Mouse (Mus musculus) thymus, adult 2 months (tissue): ENCODE data around the gene Prmt1.

Source experiments
- CTCF ChIP-seq: fragments of 200-500 bp; IDR thresholded peaks from 2 replicates; pipeline ENCODE4 v1.5.1; 2012; ENCODE audit warnings: mild to moderate bottlenecking, control low read depth, low read length, moderate library complexity, borderline replicate concordance; ENCODE audit not compliant: control insufficient read depth, poor library complexity, insufficient read depth; ENCODE audit errors: extremely low read depth
- POLR2A ChIP-seq: fragments of 200-500 bp; IDR thresholded peaks from 2 replicates; pipeline ENCODE4 v1.6.1; 2012; ENCODE audit warnings: mild to moderate bottlenecking, low read length, control low read depth, moderate library complexity; ENCODE audit not compliant: control insufficient read depth, poor library complexity, insufficient read depth; ENCODE audit errors: extremely low read depth

DNA sequence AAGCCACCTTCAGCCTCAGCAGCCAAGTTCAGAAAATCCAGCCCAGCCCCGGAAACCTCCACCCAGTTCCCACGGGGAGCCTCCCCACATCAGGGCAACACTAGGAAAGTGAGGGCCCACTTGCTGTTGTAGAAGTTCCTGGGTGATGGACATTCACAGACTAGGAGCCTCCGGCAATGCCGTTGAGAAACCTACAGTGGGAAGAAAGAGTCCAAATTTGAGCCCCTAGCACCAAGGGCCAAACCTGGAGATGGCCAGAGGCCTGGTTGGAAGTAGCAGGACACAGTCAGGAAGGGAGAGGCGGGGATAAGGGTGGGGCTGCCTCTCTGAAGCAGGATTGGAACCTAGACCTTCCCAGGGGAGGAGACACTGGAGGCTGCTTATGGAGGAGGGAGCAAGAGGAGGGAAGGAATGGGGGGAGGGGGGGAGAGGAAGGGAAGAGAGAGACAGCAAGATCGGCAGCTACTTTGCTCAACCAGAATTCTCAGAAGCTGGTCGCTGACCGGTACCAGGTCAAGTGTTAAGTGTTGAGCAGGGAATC is 32.7 kb upstream of the Prmt1 start:
- TF ChIP-seq CTCF (no peak), POLR2A (no peak)
